Mouse (Mus musculus): ENCODE results near the gene Slitrk3.

DNA sequence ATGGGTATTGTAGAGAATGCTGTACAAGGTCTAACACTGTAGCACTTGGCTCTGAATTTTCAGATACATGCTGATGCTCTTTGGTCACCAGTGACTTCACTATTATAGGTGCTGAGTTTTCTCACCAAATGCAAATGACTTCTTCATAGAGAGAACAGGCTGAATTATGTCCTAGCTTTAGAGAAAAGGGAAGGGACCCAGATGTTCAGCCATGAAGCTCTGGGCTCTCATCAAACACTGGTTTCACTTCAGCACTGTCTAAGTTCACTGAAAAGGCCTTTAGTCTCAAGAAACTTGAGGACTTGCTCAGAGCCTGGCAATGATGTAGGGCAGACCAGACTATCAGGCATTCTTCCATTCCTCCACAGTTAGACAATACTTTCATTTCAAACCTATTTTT, 15.3 kb downstream of the Slitrk3 start:
- TF ChIP-seq CTCF (IDR thresholded peaks at IDR 0.05; ENCODE audit: control insufficient read depth, insufficient read depth, insufficient replicate concordance, low read depth, low read length): no peak
- no peak for TF ChIP-seq POLR2A (IDR thresholded peaks at IDR 0.05; ENCODE audit: control insufficient read depth, low read depth, low read length)
